Mouse (Mus musculus) kidney, adult 2 months (tissue): ENCODE results near the gene Actrt3.
"Not testable (repeated sequence)": the region's sequence is repeated elsewhere in the genome, so short reads cannot be mapped to it uniquely, and the experiment has no call there.

Experiments used
- CTCF ChIP-seq: fragments of 200-500 bp; conservative IDR thresholded peaks from 2 replicates; pipeline ENCODE4 v1.5.1; 2011; ENCODE audit warnings: low read depth, mild to moderate bottlenecking, control low read depth, low read length, moderate library complexity, mixed read lengths; ENCODE audit not compliant: insufficient read depth, insufficient read length
- POLR2A ChIP-seq: fragments of 200-500 bp; IDR thresholded peaks from one replicate; pipeline ENCODE4 v1.6.1; 2011; ENCODE audit warnings: low read depth, low read length, control low read depth

DNA sequence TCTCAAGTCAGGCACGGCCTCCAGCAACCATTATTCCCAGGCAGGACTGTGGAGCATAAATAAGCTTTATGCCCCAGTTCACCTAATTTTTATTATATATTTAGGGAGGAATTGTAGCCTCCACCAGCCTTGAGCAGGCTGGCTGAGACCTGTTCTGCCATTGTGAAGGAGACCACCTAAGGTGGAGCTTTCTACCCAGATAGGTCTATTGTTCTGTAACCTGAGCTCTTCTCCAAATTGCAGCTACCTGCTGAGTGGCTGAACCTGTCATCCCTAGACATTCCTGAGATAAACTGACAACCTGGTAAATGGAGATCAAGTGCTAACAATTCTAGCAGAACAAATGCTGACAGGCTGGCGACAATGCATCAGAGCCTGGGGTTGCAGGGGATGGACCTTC lies 33.4 kb downstream of the Actrt3 start:
- TF ChIP-seq CTCF, POLR2A: not testable (repeated sequence)
